Mouse (Mus musculus): ENCODE measurements around the gene Tbxas1.

The Tbxas1 gene

GRCm38 (mm10) chr6:39051799-39052556 lies 176.8 kb downstream of the Tbxas1 start:
- no peak for DNase-seq (ENCODE audit: low spot score)

DNA sequence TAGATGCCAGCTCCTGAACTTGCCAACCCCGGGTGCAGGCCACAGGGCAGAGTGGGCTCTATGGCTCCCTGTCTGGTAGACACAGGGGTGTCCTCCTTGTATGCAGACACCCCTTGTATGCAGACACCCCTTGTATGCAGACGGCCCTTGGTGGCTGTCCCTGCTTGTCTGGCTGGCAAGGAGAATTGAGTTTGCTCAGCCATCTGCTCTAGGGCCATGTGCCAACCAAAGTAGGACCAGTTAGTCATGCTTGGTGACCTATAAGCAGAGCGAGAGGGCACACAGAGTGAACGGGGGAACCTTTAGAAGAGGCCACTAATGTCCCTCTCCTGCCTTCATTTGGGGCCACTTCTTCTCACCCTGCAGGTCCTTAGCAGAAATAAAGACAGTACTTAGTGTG lies 177.4 kb downstream of the Tbxas1 start:
- DNase-seq (ENCODE audit: low spot score) = no peak

DNA sequence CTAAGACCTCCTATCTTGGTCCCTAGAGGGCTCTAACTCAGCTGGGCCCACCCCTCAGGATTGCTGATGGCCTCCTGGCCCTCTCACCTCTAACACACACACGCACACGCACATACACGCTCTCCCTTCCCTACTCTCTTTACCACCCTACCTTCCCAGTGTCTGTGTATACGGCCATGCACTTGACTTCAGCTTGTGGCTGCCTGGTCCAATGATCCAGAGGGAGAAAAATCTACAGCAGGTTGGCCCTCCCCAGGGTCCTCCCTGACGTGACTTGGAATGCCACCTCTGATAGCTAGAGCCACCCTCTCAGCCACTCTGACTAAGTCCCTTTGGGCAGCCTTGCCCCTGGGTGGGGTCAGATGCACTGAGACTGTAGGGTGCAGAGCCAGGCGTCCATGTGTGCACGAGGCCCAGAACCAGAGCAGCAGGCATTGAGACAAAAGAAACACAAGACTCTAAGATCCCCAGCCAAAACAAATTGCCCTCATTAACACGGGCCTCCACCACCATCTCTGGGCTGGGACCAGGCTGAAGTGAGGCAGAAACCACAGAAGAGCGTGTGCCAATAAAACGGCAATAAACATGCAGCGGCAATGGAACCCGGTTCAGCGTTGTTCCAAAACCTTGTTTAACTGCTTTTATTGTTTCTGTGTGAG lies 179.1 kb downstream of the Tbxas1 start:
- DNase-seq (ENCODE audit: low spot score) = no peak

- no peak for DNase-seq (ENCODE audit: low spot score)
Measured at GRCm38 (mm10) chr6:39054878-39055508, 179.8 kb downstream of the Tbxas1 start.

GRCm38 (mm10) chr6:39055831-39056261 lies 180.6 kb downstream of the Tbxas1 start:
- DNase-seq (ENCODE audit: low spot score) = no peak

GRCm38 (mm10) chr6:39057161-39057560 lies 182.0 kb downstream of the Tbxas1 start:
- DNase-seq (ENCODE audit: low spot score) = no peak

DNA sequence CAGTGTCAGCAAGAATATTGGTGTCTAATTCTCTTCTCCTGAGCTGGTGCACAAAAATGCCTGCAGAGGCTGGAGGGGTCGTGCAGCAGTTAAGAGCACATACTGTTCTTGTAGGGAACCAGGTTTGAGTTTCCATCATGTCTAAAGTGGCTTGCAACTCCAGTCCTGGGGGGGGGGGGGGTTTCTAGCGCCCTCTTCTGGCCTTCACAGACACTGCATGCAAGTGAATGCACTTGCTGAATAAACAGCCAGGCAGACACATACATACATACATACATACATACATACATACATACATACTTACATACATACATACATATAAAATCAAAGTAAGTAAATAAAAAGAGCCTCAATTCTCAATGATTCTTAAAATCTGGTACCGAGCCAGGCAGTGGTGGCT lies 183.2 kb downstream of the Tbxas1 start:
- no peak for DNase-seq (ENCODE audit: low spot score)

DNA sequence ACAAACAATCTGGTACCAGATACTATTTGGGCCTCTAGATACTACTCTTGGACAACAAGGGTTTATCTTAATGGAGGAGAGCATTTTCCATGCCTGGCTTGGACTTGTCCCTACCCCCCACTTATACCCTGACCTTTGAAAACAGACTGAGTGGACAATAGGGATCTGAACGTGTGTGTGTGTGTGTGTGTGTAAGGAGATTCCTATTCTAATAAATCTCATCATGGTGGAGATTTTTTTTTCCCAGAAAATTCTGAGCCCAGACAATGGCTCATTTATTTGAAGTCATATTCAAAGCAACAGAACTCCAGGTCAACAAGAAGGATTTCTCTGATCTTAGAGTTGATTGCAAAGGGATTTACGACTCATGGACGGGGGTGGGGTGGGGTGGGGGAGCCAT lies 183.7 kb downstream of the Tbxas1 start:
- no peak for DNase-seq (ENCODE audit: low spot score)

DNA sequence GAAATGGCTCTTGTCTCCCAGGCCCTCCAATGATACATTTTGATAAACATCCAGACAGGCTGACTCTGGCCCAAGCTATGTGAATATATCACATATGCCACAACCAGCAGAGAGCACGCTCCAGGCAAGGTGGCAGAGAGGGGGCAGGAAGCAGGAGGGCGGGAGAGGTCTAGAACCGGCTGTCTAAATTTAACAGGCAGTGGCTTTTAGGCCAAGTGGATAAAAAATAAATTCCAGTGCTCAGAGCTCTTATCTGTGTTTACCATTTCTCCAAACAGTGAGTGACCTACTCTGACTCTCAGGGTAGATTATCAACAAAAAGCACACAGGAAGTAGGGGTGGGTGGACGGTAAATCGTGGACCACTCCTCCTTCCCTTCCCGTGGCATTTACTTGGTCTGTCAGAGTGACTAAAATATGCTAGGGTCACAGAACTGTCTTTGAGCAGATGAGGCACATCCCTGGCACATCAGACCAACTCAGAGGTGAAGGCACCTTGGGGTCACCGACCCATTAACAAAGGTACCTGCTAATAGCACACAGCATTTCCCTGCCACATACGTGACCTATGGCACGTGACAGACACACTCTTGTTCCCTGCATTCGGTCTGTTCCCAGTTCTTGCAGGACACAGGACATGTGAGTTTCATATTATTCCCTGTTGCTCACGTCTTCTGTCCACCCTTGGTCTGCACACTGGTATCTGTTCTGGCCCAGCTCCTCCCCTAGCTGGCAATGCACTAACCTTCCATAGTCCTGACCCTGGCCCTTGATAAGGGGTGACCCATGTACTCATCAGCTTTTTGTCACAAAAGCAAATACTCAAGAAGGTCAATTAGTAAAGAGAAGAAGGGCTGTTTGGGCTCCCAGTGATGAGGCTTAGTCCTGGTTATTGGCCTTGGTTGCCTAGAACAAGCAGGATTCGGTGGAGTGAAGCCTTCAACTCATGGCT lies 184.6 kb downstream of the Tbxas1 start:
- DNase-seq (ENCODE audit: low spot score) = no peak

- no peak for DNase-seq (ENCODE audit: low spot score)
Measured at GRCm38 (mm10) chr6:39061180-39061579, 186.0 kb downstream of the Tbxas1 start.

DNA sequence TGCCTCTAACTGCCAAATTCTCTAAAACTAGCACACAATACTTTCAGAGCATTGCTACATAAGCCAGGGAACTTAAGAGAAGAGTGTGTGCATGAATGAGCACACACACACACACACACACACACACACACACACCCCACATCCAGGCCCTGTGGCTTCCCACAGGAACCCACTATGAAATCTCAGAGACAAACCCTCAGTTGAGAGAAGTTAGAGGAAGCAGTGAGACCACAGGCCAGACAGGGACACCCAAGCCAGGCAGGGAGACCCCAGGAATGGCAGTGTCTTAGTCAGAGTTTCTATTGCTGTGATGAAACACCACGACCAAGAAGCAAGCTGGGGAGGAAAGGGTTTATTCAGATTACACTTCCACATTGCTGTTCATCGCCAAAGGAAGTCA lies 188.3 kb downstream of the Tbxas1 start:
- no peak for DNase-seq (ENCODE audit: low spot score)

GRCm38 (mm10) chr6:39066935-39067578 lies 191.9 kb downstream of the Tbxas1 start:
- peak; percentile 92 for DNase-seq (ENCODE audit: low spot score)

- no peak for DNase-seq (ENCODE audit: low spot score)
Measured at GRCm38 (mm10) chr6:39072664-39073063, 197.5 kb downstream of the Tbxas1 start.

DNA sequence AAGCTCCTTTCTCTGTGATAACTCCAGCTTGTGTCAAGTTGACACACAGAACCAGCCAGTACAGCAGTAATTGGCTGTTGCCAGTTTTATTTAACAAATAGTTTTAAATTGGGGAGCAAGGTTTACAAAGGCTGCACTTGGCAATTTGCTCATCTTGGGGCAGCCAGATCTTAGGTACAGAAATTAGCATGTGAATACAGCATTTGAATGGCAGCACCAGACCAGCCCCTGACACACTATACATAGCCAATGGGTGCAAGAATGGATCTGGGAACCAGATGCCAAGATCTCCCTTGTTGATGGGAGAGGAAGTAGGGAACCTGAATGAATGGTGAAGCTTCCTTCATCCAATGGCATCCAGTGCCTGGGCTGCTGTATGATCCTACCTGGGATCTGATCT lies 199.0 kb downstream of the Tbxas1 start:
- no peak for DNase-seq (ENCODE audit: low spot score)

GRCm38 (mm10) chr6:39076498-39076897 lies 201.3 kb downstream of the Tbxas1 start:
- DNase-seq (ENCODE audit: low spot score) = no peak

DNA sequence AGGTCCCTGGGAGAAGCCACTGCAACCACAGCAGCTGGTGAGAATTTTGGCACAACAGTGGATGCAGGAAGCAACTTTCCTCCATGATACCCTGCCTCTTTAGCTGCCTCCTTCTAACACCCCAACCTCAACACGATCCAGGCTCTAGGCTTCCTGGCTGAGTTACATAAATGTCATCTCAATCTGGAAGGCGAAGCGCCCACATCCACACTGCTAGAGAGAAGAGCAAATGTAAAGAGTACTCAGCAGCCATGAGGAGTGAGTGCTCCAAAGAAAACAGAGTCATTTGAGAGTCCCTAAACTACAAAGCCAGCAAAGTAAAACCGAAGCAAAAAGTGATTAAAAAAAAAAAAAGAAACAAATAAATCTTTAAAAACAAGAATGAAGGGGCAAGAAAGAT lies 229.4 kb downstream of the Tbxas1 start:
- no peak for DNase-seq (ENCODE audit: low spot score)

DNA sequence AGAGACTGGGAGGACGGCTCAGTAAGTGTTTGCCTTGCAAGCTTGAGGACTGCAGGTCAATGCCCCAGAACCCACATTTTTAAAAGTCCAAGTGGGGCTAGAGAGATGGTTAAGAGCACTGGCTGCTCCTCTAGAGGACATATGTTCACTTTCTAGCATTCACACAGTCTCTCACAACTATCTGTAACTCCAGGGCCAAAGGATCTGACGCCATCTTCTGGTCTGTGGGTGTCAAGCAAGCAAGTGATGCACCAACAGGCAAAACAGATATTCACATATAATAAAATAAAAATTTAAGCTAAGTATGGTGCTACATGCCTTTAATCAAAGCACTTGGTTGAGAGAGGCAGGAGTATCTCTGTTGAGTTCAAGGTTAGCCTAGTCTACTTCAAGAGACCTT lies 231.6 kb downstream of the Tbxas1 start:
- DNase-seq (ENCODE audit: low spot score) = no peak

GRCm38 (mm10) chr6:39112701-39113100 lies 237.5 kb downstream of the Tbxas1 start:
- no peak for DNase-seq (ENCODE audit: low spot score)

- no peak for DNase-seq (ENCODE audit: low spot score)
Measured at GRCm38 (mm10) chr6:39113141-39113540, 237.9 kb downstream of the Tbxas1 start.

DNA sequence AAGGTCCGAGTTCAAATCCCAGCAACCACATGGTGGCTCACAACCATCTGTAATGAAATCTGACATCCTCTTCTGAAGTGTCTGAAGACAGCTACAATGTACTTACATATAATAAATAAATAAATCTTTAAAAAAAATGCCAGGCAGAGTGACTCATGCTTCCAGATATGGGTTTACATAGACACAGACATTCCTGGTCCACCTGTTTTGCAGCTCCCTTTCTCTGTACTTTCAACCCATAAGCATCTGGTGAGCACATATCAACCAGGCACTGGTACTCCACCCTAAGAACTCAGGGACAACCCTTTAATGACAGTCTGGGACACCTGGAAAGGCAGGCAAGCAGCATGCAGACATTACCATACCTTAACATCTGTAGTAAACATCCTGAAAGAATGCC lies 240.2 kb downstream of the Tbxas1 start:
- DNase-seq (ENCODE audit: low spot score) = no peak

DNA sequence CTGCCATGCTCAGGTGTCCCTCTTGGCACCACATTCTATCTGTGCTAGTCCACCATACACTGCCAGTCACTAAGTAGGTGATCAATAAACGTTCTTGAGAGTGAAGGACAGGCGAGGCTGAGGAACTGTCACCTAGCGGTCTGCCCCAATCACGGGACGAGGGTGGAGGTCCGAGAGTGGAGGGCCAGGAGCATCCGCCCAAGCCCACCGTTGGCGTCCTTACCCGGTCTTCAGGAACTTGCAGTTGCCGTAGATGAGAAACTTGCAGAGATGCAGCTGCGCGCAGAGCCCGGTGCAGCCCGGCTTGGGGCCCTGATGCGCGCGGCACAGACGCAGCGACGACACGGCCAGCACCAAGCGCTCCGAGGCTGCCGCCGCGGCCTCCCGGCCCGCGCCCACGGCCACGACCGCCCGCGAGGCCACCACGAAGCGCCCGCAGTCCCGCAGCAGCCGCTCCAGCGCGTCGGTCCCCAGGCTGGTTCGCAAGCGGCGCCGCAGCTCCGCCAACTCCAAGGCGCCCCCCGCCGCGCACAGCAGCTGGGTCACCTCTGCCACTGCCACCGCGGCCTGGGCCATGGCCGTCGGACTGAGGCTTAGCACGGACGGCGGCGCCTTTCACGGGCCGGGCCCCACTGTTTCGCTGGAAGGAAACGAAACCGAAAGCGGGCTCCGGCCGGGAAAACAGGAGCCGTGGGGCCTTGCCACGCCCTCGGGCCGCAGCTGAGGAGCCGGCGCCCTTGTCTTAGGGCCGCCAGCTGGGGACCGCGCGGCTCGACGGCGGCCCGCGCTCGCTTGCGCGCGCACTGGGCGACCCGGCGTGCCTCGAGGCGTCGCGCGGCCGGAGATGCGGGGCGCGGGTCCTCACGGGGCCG lies 242.6 kb downstream of the Tbxas1 start, which contains the start of gene Parp12:
Gene Parp12, minus strand, starts transcription at position 766 of the 872 bp plus-strand sequence.
- peak; percentile 72 for DNase-seq (ENCODE audit: low spot score)

Data from retina, embryonic 14.5 days (tissue).